Mouse (Mus musculus): Measurements from ENCODE around the gene Cyp8b1. TPM values are rescaled to one million over a fixed set of nuclear protein-coding genes. Genes with fewer than 3 reads are reported as not detected.

Cyp8b1 gene
- total and polyA plus RNA-seq, 3 experiments: 0.06 TPM; not detected in 2

- no peak overlapping the region for H3K27ac ChIP-seq
- intact Hi-C loops (cut with DNase I): no loop called here
- no peaks in the 10 kb centered on the region for H3K79me2 ChIP-seq (replicated peaks; ENCODE audit: control insufficient read depth, insufficient read depth, low read length)
- H3K9ac ChIP-seq (ENCODE audit: low read depth, low read length): no peak overlapping the region
- DNase-seq: peak in 1 of 2 experiments; percentile 18
- no peaks in the 10 kb centered on the region for H3K27me3 ChIP-seq (ENCODE audit: control insufficient read depth, insufficient read depth, low read length)
- H3K36me3 ChIP-seq (ENCODE audit: control insufficient read depth, insufficient read depth, low read length): no peaks in the 10 kb centered on the region
- peaks cover 7% of the 10 kb centered on the region for H3K4me1 ChIP-seq (ENCODE audit: control insufficient read depth, insufficient read depth, low read length)
- TF ChIP-seq POLR2A (IDR thresholded peaks at IDR 0.05; ENCODE audit: insufficient read depth, low read depth, low read length) (no peak), CTCF (IDR thresholded peaks at IDR 0.05) (no peak), EP300 (IDR thresholded peaks at IDR 0.05; ENCODE audit: insufficient read depth, low read depth, low read length) (no peak)
- WGBS: 91% methylated on average over 12 of the region's 12 CpGs
- no peak overlapping the region for H3K4me3 ChIP-seq
Observed at GRCm38 (mm10) chr9:121892057-121892687, 23.9 kb downstream of the Cyp8b1 start.

- intact Hi-C loops (cut with DNase I): no loop called here
- Histone ChIP-seq H3K79me2 (replicated peaks; ENCODE audit: control insufficient read depth, insufficient read depth, low read length) (no peaks in the 10 kb centered on the region), H3K27me3 (ENCODE audit: control insufficient read depth, insufficient read depth, low read length) (no peaks in the 10 kb centered on the region), H3K36me3 (ENCODE audit: control insufficient read depth, insufficient read depth, low read length) (no peaks in the 10 kb centered on the region), H3K27ac (peak overlapping the region; percentile 46; the same call in 1 of the 2 replicates), H3K4me3 (no peak overlapping the region), H3K4me1 (ENCODE audit: control insufficient read depth, insufficient read depth, low read length) (peaks cover 7% of the 10 kb centered on the region), H3K9ac (ENCODE audit: low read depth, low read length) (no peak overlapping the region)
- TF ChIP-seq CTCF (IDR thresholded peaks at IDR 0.05): no peak
- no peak for TF ChIP-seq EP300 (IDR thresholded peaks at IDR 0.05; ENCODE audit: insufficient read depth, low read depth, low read length)
- no peak for TF ChIP-seq POLR2A (IDR thresholded peaks at IDR 0.05; ENCODE audit: insufficient read depth, low read depth, low read length)
- DNase-seq: peak; percentile 35 to 39
- WGBS: 75% methylated on average over 9 of the region's 9 CpGs
Observed at GRCm38 (mm10) chr9:121891301-121891700, 24.8 kb downstream of the Cyp8b1 start.

- Histone ChIP-seq H3K79me2 (replicated peaks; ENCODE audit: control insufficient read depth, insufficient read depth, low read length) (no peaks in the 10 kb centered on the region), H3K9ac (ENCODE audit: low read depth, low read length) (no peak overlapping the region), H3K27ac (peak overlapping the region; percentile 46), H3K4me1 (ENCODE audit: control insufficient read depth, insufficient read depth, low read length) (peaks cover 7% of the 10 kb centered on the region), H3K27me3 (ENCODE audit: control insufficient read depth, insufficient read depth, low read length) (no peaks in the 10 kb centered on the region), H3K4me3 (peak overlapping the region; percentile 18), H3K36me3 (ENCODE audit: control insufficient read depth, insufficient read depth, low read length) (no peaks in the 10 kb centered on the region)
- intact Hi-C loops (cut with DNase I): no loop called here
- 8% methylated on average over 18 of the region's 18 CpGs for WGBS
- peak; percentile 79 to 83 for DNase-seq
- TF ChIP-seq POLR2A (IDR thresholded peaks at IDR 0.05; ENCODE audit: insufficient read depth, low read depth, low read length) (no peak), EP300 (IDR thresholded peaks at IDR 0.05; ENCODE audit: insufficient read depth, low read depth, low read length) (no peak), CTCF (IDR thresholded peaks at IDR 0.05) (no peak)
Observed at GRCm38 (mm10) chr9:121890441-121890941, 25.6 kb downstream of the Cyp8b1 start.

GRCm38 (mm10) chr9:121889927-121890440 is 26.1 kb downstream of the Cyp8b1 start:
- H3K27me3 ChIP-seq (ENCODE audit: control insufficient read depth, insufficient read depth, low read length): no peaks in the 10 kb centered on the region
- no peaks in the 10 kb centered on the region for H3K79me2 ChIP-seq (replicated peaks; ENCODE audit: control insufficient read depth, insufficient read depth, low read length)
- peaks cover 5% of the 10 kb centered on the region for H3K4me1 ChIP-seq (ENCODE audit: control insufficient read depth, insufficient read depth, low read length)
- no peaks in the 10 kb centered on the region for H3K36me3 ChIP-seq (ENCODE audit: control insufficient read depth, insufficient read depth, low read length)
- WGBS: 23% methylated on average over 4 of the region's 4 CpGs
- intact Hi-C loops (cut with DNase I): no loop called here
- H3K9ac ChIP-seq (ENCODE audit: low read depth, low read length): no peak overlapping the region
- TF ChIP-seq EP300 (IDR thresholded peaks at IDR 0.05; ENCODE audit: insufficient read depth, low read depth, low read length) (no peak), POLR2A (IDR thresholded peaks at IDR 0.05; ENCODE audit: insufficient read depth, low read depth, low read length) (no peak)
- H3K4me3 ChIP-seq: no peak overlapping the region; the same call in 1 of the 2 replicates
- peak overlapping the region; percentile 46 for H3K27ac ChIP-seq
- no peak for DNase-seq

DNA sequence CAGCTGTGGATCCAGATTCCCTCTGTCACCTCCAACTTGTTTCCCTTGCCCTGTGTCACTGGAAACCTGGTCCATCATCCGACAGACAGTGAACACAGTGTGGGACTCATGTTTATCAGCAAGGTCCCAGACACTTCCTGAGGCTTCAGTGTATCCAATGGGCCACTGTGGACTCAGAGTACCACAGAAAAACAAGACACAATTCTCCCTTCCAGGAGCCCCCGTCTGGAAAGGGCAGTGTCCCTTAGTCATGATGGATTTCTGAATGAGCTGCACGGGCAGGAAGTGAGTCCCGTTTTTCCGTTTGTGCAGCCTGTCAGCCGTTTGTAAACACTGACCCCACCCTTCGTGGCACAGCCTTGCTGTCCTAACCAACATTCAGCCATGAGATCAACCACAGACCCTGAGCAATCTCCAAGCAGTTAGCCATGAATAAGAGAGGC is 34.1 kb downstream of the Cyp8b1 start:
- intact Hi-C loops (cut with DNase I): no loop called here
- DNase-seq: peak in 1 of 2 experiments; percentile 35
- H3K79me2 ChIP-seq (replicated peaks; ENCODE audit: control insufficient read depth, insufficient read depth, low read length): no peaks in the 10 kb centered on the region

DNA sequence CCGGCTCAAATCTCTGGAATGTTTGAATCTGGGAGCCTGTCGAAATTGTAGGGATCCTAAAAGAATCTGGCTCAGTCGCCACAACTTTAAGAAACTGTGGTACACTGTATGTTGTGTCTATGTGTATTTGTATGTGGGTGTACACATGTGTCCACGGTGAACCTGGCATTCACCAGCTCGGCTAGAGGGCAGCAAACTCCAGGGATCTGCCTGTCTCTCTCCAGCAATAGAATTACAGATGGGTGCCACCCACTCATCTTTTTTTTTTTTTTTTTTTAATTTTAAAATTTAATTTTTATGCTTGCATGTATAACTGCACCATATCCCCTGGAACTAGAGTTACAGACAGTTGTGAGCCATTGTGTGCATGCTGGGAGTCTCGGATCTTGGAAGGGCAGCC is 34.8 kb downstream of the Cyp8b1 start:
- Histone ChIP-seq H3K36me3 (ENCODE audit: control insufficient read depth, insufficient read depth, low read length) (no peaks in the 10 kb centered on the region), H3K27me3 (ENCODE audit: control insufficient read depth, insufficient read depth, low read length) (no peaks in the 10 kb centered on the region), H3K4me3 (no peak overlapping the region), H3K4me1 (ENCODE audit: control insufficient read depth, insufficient read depth, low read length) (peaks cover 7% of the 10 kb centered on the region), H3K79me2 (replicated peaks; ENCODE audit: control insufficient read depth, insufficient read depth, low read length) (no peaks in the 10 kb centered on the region), H3K9ac (ENCODE audit: low read depth, low read length) (no peak overlapping the region), H3K27ac (peak overlapping the region; percentile 47)
- TF ChIP-seq EP300 (IDR thresholded peaks at IDR 0.05; ENCODE audit: insufficient read depth, low read depth, low read length): no peak
- peak; percentile 35 for TF ChIP-seq CTCF (IDR thresholded peaks at IDR 0.05)
- DNase-seq: peak in 1 of 2 experiments; percentile 48
- intact Hi-C loops (cut with DNase I): loop anchor here (2.0 kb wide), 1 partner anchor 104 kb away; no protein-coding TSS in a partner anchor
- whole genome bisulfite sequencing: 56% methylated on average over 6 of the region's 6 CpGs

More for the DNA sequence above, 34.1 kb downstream of the Cyp8b1 start:
- no peak for TF ChIP-seq EP300 (IDR thresholded peaks at IDR 0.05; ENCODE audit: insufficient read depth, low read depth, low read length)
- no peak for TF ChIP-seq POLR2A (IDR thresholded peaks at IDR 0.05; ENCODE audit: insufficient read depth, low read depth, low read length)
- TF ChIP-seq CTCF (IDR thresholded peaks at IDR 0.05): no peak
- Histone ChIP-seq H3K27me3 (ENCODE audit: control insufficient read depth, insufficient read depth, low read length) (no peaks in the 10 kb centered on the region), H3K36me3 (ENCODE audit: control insufficient read depth, insufficient read depth, low read length) (no peaks in the 10 kb centered on the region), H3K9ac (ENCODE audit: low read depth, low read length) (no peak overlapping the region), H3K27ac (peak overlapping the region; percentile 47; the same call in 1 of the 2 replicates), H3K4me3 (no peak overlapping the region), H3K4me1 (ENCODE audit: control insufficient read depth, insufficient read depth, low read length) (peaks cover 7% of the 10 kb centered on the region)
- WGBS: 33% methylated on average over 7 of the region's 7 CpGs

Data from heart, adult 2 months (tissue).